Mouse (Mus musculus) embryonic stem cell, embryonic (primary cell): ENCODE data around the gene Gtf2ird1.

Experiments
- CTCF ChIA-PET, 4 experiments: fragments of 300-600 bp in 2 of 4; fragments of 350-600 bp in 2 of 4; sonication (Branson Sonifier 250); formaldehyde crosslinking; loops; one replicate each; lab custom pipeline; 2022; ENCODE audit warnings: inconsistent platforms in 2 of 4; lab: Charles Lee
- POLR2A ChIA-PET, 4 experiments: fragments of 300-600 bp in 2 of 4; fragments of 350-600 bp in 2 of 4; sonication (Branson Sonifier 250); formaldehyde crosslinking; loops; one replicate each; lab custom pipeline; 2022; ENCODE audit warnings: antibody characterized with exemption in 4 of 4, inconsistent platforms in 1 of 4; lab: Charles Lee

The Gtf2ird1 gene

DNA sequence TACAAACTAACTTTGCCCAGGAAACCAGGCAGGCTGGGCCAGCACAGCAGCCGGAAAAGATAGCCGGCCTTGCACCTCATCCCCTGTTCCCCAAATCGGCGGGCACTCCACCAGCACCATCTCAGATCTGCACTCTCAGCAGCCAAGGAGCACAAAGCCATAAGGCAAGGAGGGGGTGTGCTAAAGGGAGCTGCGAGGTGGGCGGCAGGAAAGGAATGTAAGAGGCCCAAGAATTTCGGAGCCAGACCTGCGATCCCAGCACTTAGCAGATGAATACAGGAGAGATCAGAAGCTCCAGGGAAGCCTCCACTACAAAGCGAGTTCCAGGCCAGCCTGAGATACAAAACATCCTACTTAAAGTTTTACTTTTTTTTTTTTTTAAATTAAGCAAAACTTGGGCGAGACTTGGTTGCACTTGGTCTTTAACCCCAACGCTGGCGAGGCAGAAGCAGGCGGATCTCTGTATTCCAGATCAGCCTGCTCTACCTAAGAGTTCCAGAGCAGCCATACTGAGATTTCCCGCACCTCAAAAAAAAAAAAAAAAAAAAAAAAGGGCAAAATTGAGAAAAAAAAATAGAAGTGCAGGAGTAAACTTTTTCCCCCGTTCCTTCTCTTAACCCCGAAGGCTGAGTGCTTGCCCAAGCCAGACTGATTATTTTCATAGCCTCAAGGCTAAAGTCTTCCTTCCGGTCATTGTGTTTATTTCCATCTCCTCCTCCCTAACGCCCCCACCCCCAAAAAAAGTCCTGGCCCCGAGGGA lies 143.6 kb downstream of the Gtf2ird1 start:
- ChIA-PET CTCF (interaction anchor here (0.5 to 2.1 kb wide), 16 partner anchors 11 to 1987 kb away, joined by 3 to 9 read pairs (median 3); no protein-coding TSS in a partner anchor), POLR2A (interaction anchor here (0.5 to 8.0 kb wide), 72 partner anchors 9 to 841 kb away, joined by 3 to 64 read pairs (median 5); partner anchors contain the start of genes Abhd11 (in 1 of the 4), Cldn4 (in 1 of the 4), Gtf2ird2 (in 1 of the 4) and Limk1 (in 1 of the 4))

DNA sequence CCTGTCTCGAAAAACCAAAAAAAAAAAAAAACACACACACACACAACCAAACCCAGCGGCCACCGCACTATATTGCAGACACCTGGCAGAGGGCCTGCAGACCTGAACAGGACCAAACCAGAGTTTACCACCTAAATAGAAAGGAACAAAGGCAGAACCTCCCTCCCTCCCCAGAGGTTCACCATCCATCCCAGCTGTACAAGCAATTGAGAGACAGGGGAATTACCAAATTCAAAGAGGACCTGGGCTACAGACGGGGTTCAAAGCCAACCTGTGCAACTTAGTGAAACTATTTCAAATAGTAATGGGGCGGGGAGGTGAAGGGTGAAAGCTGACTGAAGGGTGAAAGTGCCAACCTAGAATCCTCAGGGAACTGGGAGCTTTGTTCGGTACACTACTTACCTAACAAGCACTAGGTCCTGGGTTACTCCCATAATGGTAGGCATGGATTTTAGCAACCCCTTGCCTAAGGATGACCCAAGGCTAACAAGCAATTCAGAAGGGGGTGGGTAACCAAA lies 144.6 kb downstream of the Gtf2ird1 start:
- POLR2A ChIA-PET = interaction anchor here (0.5 to 8.0 kb wide), 44 partner anchors 8 to 697 kb away, joined by 3 to 64 read pairs (median 5); partner anchors contain the start of genes Gtf2ird2 (in 2 of the 4) and Abhd11 (in 1 of the 4)
- CTCF ChIA-PET = interaction anchor here in 3 of 4 experiments (0.6 to 2.1 kb wide), 8 partner anchors 12 to 339 kb away, joined by 3 to 6 read pairs (median 3); no protein-coding TSS in a partner anchor

DNA sequence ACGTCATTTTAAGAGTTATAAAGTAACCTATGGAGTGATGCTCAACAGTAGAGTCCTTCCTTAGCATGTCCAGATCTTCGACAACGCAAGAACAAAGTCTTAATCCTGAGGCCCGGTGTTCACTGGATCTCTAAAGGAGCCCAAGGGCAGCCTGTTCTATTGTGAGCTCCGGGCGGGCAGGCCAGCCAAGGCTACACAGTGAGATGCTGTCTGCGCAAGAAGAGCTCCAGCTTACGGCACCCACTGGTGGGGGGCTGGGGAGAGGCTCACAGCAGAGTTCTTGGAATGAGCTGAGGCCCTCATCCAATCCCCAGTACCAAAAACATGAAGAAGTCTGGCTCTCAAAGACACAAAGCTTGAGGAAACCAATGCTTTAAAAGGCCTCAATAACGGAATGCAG lies 146.3 kb downstream of the Gtf2ird1 start:
- POLR2A ChIA-PET = interaction anchor here in 3 of 4 experiments (0.6 to 8.0 kb wide), 17 partner anchors 12 to 134 kb away, joined by 3 to 64 read pairs (median 4); partner anchors contain the start of gene Rcc1l (in 1 of the 3)
- CTCF ChIA-PET = interaction anchor here in 3 of 4 experiments (0.6 to 1.2 kb wide), 4 partner anchors 9 to 176 kb away, joined by 3 to 6 read pairs (median 4); no protein-coding TSS in a partner anchor

DNA sequence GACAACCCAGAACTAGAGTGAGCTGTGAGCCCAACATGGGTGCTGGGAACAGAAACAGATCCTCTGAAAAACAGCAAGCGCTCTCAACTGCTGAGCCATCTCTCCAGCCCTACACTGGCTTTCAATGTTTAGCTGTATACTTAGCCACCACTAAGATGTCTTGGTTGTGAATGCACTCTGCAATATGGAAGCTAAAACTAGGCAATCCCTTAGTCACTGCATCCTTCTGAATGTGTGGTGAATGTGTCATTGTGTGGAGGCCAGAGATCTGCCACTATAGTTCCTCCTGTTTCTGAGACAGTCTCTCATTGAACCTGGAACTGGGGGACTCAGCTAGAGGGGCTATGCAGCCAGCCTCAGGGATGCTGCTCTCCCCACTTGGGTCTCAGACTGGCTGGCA lies 147.2 kb downstream of the Gtf2ird1 start:
- CTCF ChIA-PET = interaction anchor here in 2 of 4 experiments (0.6 to 1.2 kb wide), 2 partner anchors 8 to 112 kb away, joined by 3 to 4 read pairs; no protein-coding TSS in a partner anchor
- POLR2A ChIA-PET = interaction anchor here in 3 of 4 experiments (1.0 to 8.0 kb wide), 11 partner anchors 11 to 133 kb away, joined by 3 to 64 read pairs (median 5); partner anchors contain the start of gene Rcc1l (in 1 of the 3)
